7 mouse cellular contexts compared by ENCODE assay signal in the genomic region with DNA sequence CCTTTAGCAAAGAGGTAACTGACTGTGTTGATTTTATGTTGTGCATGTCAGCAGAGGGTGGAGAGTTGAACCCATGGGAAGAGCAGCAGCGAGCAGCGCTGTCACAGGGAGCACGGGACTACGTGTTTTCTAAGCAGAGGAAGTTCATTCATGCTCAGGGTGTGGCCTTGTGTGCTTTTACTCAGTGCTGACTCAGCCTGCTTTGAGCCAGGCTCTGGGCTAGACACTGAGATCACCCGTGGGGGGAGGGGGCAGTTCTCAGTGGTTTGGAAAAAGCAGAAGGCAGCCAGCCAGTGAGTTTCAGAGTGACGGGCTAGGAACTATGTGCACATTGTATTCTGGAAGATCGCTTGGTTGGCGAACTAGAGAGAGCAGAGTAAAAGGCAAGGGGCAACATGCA.
DNase-seq lines count a peak whose midpoint lies in the region; TF ChIP-seq lines count a peak whose summit lies in the region.

No protein-coding gene starts in this region.

- no peak overlapping the region for H3K4me3 ChIP-seq in liver, adult 2 months (ENCODE audit: insufficient read depth, low read depth, low read length)

- peaks cover 10% of the 10 kb centered on the region for H3K4me1 ChIP-seq in liver, adult 2 months (ENCODE audit: control insufficient read depth, insufficient read depth, low read length)

- no peaks in the 10 kb centered on the region for H3K27me3 ChIP-seq in liver, adult 2 months (ENCODE audit: control insufficient read depth, insufficient read depth, low read length)

- no peak overlapping the region for H3K9ac ChIP-seq in liver, adult 2 months (ENCODE audit: low read depth, low read length)

- DNase-seq in ES-CJ7 (ENCODE audit: low read depth, low spot score): peak; percentile 91
- DNase-seq in adrenal gland, adult (ENCODE audit: inconsistent age in 2 of 2, low spot score in 1 of 2): peak; percentile 94 to 96
- peak; percentile 94 for DNase-seq in gastrocnemius, adult 18-20 months (ENCODE audit: low spot score)
- peak; percentile 79 for DNase-seq in kidney, adult 9 months
- DNase-seq in liver, adult 2 months (ENCODE audit: extremely low read depth, low read depth, low spot score): peak; percentile 75
- peak; percentile 67 for DNase-seq in ovary, postnatal 36 days (ENCODE audit: low spot score)
- DNase-seq in urinary bladder, postnatal 14 days (ENCODE audit: low spot score): peak; percentile 85

- H3K79me2 ChIP-seq in liver, adult 2 months (ENCODE audit: control insufficient read depth, insufficient read depth, low read length): peaks cover 4% of the 10 kb centered on the region; the same call in 1 of the 2 replicates

- no peak overlapping the region for H3K27ac ChIP-seq in liver, adult 2 months (replicated peaks; ENCODE audit: insufficient read depth, low read depth, low read length)

- no peak for TF ChIP-seq CTCF in liver, adult 2 months (IDR thresholded peaks at IDR 0.05; ENCODE audit: low read depth, low read length)

- TF ChIP-seq POLR2A in liver, adult 2 months (IDR thresholded peaks at IDR 0.05; ENCODE audit: extremely low read depth, insufficient read depth, low read length): no peak

- H3K36me3 ChIP-seq in liver, adult 2 months (ENCODE audit: control insufficient read depth, insufficient read depth, low read length): no peaks in the 10 kb centered on the region

- 44% methylated on average over 8 of the region's 8 CpGs for WGBS in liver, adult 2 months
